Mouse (Mus musculus) bone marrow macrophage, adult 2 months (primary cell): ENCODE data around the gene Steap3.

Experiments used
- CTCF ChIP-seq: IDR thresholded peaks from 2 replicates; pipeline ENCODE4 v1.5.1; 2012; ENCODE audit warnings: low read depth, mild to moderate bottlenecking, low read length, moderate library complexity
- POLR2A ChIP-seq: IDR thresholded peaks from 2 replicates; pipeline ENCODE4 v1.6.1; 2012; ENCODE audit warnings: mild to moderate bottlenecking, low read depth, low read length, borderline replicate concordance

DNA sequence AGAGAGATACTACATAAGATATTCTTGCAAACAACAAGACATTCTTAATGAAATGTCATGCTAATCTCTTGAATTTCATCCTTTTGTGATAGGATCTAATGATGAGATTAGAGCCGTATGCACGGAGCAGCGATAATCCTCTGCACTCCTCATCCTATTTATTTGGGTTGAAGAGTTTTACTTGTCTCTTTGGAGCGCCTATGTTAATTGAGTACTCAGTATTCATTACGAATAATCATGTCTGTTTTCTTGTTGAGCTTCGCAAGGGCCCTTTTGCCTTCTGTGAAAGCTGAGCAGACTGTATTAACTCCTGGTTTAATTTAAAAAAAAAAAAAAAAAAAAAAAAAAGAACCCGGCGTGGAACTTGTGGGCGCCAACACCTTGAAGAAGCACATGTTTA, 85.8 kb downstream of the Steap3 start:
- no peak for TF ChIP-seq CTCF
- no peak for TF ChIP-seq POLR2A
